Mouse (Mus musculus): ENCODE results near the gene Ralgps1. TPM values are rescaled to one million over a fixed set of nuclear protein-coding genes. Genes with fewer than 3 reads are reported as not detected.

Ralgps1 gene
- 5.1 TPM for polyA plus RNA-seq (2014; fragmentation: Illumina TruSeq; extraction: RNeasy Lipid Tissue Mini Kit (QIAGEN cat#74804); ENCODE audit: low read depth, low replicate concordance)

DNA sequence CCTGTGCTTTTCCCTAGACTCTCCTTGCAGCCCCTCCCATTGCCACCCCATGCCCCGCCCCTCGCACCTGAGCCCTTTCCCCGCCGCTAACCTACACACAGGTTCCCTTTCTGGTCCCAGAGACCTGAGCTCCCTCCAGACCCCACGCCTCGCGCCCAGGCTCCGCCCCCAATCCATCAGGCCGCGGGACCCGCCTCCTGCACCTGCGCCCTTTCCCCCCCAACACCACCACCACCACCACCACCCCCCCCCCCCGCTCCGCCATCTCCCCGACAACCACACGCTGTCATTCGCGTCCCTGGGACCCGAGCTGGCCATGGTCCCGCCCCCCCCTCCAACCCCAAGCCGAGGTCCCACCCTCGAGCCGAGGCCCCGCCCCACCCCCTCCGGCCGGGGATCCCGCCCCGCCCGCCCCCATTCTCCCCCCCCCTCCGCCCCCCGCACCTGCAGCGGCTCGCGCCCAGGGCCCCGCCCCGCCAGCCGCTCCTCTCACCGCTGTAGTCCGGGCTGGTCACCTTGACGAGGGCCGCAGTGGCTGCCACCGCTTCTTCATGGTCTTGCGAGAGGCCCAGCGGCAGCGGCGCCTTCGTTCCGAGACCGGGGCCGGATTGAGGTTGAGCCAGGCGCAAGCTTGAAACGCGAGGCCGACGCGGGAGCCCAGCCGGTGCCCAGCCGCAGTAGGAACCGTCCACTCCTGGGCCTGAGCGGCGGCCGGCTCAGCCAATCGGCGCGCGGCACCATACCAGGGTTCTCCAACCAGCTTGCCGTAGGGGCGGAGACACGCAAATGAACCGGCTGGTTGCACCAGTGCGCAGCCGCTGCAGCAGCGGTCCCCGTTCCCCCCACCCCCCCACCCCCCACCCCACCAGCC, at the start of gene Ralgps1:
Gene Ralgps1 (minus strand): TSS at position 710 of the 871 bp plus-strand sequence.

DNA sequence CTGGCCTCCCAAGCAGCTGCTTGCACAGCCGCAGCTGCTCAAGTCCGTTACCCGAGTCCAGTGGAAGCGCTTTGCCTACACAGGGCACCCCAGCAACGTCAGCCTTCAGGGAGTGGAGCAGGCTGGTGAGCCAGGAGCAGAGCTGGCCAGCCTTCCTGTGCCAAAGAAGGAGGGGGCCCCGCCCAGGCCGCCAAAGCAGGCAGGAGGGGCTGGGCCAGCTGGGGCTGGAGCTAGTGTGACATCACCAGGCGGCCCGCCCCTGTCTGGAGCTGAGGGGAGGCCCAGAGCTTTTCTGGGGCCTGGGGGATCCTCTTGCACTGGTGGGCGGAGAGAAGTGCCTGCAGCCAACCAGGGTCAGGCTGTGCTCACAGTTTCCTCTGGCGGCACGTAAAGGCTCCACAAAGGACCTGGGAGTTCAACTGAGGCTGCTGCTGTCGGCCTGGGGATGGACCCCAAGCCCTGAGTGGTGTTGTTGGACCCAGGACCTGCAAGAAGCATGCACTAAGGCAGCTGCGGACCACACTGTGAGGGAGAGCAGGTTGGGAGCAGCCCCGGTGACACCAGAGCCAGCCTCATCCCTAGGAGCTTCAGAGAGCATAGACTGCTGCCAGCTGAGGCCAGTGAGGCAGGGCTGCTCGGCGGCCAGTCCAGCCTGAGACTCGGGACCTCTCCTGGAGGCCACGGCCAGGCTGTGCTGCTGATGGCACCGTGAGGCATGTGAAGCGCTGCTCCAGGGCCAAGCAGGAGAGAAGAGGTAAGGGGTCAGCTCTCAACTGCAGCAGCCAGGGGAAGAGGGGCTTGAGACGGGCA, 155.4 kb downstream of the Ralgps1 start, which contains the start of gene Angptl2:
Gene Angptl2 (plus strand): TSS at position 370 of the 810 bp plus-strand sequence.

DNA sequence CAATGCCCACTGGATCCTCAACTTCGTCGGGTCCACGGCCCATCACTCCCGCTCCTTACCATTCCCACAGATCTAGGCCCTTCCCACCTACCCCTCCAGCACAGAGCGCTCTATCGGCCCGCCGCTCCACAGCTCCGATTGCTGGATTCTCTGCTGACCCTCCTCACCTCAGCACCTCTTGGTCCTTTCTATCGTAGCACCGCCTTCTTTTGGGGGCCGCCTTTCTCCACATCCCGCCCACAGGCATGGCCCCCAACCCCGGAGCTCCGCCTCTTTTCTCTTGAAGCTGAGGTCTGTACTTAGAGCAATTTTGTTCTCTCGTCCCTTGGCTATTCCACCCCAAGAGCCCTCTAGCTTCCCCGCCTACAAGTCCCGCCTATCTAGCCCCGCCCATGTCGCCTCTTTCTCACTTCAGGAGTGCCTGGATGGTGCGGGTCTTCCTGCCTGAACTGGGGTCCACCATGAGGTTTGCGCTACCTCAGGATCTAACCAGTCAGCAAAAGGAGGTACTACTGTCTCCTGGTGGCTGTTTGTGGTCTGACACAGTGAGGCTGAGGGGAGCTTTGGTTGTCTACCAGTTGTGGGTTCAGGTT, 239.7 kb downstream of the Ralgps1 start, which contains the start of gene Garnl3:
Gene Garnl3 (minus strand): TSS at position 155 of the 593 bp plus-strand sequence.

Other genes starting within 250 kb of the Ralgps1 start
- 1.7 TPM for gene Garnl3, start 239.8 kb downstream of the Ralgps1 start, polyA plus RNA-seq (2014; fragmentation: Illumina TruSeq; extraction: RNeasy Lipid Tissue Mini Kit (QIAGEN cat#74804); ENCODE audit: low read depth, low replicate concordance)
- 66.1 TPM for gene Angptl2, start 155.4 kb downstream of the Ralgps1 start, polyA plus RNA-seq (2014; fragmentation: Illumina TruSeq; extraction: RNeasy Lipid Tissue Mini Kit (QIAGEN cat#74804); ENCODE audit: low read depth, low replicate concordance)
- 3.0 TPM for gene Zbtb34, start 59.8 kb upstream of the Ralgps1 start, polyA plus RNA-seq (2014; fragmentation: Illumina TruSeq; extraction: RNeasy Lipid Tissue Mini Kit (QIAGEN cat#74804); ENCODE audit: low read depth, low replicate concordance)
- gene Zbtb43, start 97.1 kb upstream of the Ralgps1 start, polyA plus RNA-seq (2014; fragmentation: Illumina TruSeq; extraction: RNeasy Lipid Tissue Mini Kit (QIAGEN cat#74804); ENCODE audit: low read depth, low replicate concordance), result 17.8 TPM

Measured in heart, adult 10 weeks (tissue).